Mouse (Mus musculus) intestine, embryonic 14.5 days (tissue): ENCODE results near the gene Sfxn2. TPM values are rescaled to one million over a fixed set of nuclear protein-coding genes. Genes with fewer than 3 reads are reported as not detected.

Experiments
- ATAC-seq: fragments of 200-750 bp; cut with Nextera tagmentation; replicated peaks from 2 replicates; pipeline ENCODE4 v1.8.0; 2017; ENCODE audit warnings: low read depth, moderate number of reproducible peaks, moderate TSS enrichment, moderate library complexity; ENCODE audit not compliant: low FRiP score, low TSS enrichment
- DNase-seq: peaks from one replicate; pipeline ENCODE4 v3.0.0-alpha.2; 2018; ENCODE audit warnings: low spot score
- H3K27ac ChIP-seq: fragments of 300-500 bp; sonication (generic); 2 replicates; pipeline ENCODE4 v1.5.1; 2014; ENCODE audit warnings: low read depth, mild to moderate bottlenecking, control low read depth
- H3K27me3 ChIP-seq: fragments of 300-500 bp; sonication (generic); replicated peaks from 2 replicates; pipeline ENCODE4 v1.6.1; 2014; ENCODE audit warnings: low read length, control low read depth; ENCODE audit not compliant: control insufficient read depth, insufficient read depth
- H3K36me3 ChIP-seq: fragments of 300-500 bp; sonication (generic); 2 replicates; pipeline ENCODE4 v1.6.1; 2014; ENCODE audit warnings: low read length, control low read depth; ENCODE audit not compliant: control insufficient read depth, insufficient read depth
- H3K4me1 ChIP-seq: fragments of 300-500 bp; sonication (generic); replicated peaks from 2 replicates; pipeline ENCODE4 v1.6.1; 2014; ENCODE audit warnings: low read length, control low read depth, mixed read lengths; ENCODE audit not compliant: control insufficient read depth, insufficient read depth
- H3K4me2 ChIP-seq: fragments of 300-500 bp; sonication (generic); 2 replicates; pipeline ENCODE4 v1.6.1; 2014; ENCODE audit warnings: low read length
- H3K4me3 ChIP-seq: fragments of 300-500 bp; sonication (generic); 2 replicates; pipeline ENCODE4 v1.5.1; 2014; ENCODE audit warnings: low read depth, low read length, control low read depth, mixed read lengths
- H3K9ac ChIP-seq: fragments of 300-500 bp; sonication (generic); 2 replicates; pipeline ENCODE4 v1.6.1; 2014; ENCODE audit warnings: mild to moderate bottlenecking, low read length
- H3K9me3 ChIP-seq: fragments of 300-500 bp; sonication (generic); 2 replicates; pipeline ENCODE4 v1.6.1; 2016; ENCODE audit warnings: low read length, control low read depth; ENCODE audit not compliant: control insufficient read depth
- WGBS: fragments of 180-500 bp; shearing (Covaris S2); extraction: QIAGEN DNeasy Blood & Tissue Kit; methylation state at CpG from one replicate; pipeline ENCODE4 v1.1.7; 2014; 5-methylcytosine and 5-hydroxymethylcytosine counted together
- polyA plus RNA-seq: library from polyadenylated mRNA; unstranded; fragments of >200 nt; fragmentation: Nextera tagmentation; extraction: Ambion mirVana; gene quantifications from 2 replicates; pipeline ENCODE4 v1.2.1, GENCODE M21; 2014

Sfxn2 gene
- polyA plus RNA-seq, result 18.2 and 19.2 TPM in 2 replicates

DNA sequence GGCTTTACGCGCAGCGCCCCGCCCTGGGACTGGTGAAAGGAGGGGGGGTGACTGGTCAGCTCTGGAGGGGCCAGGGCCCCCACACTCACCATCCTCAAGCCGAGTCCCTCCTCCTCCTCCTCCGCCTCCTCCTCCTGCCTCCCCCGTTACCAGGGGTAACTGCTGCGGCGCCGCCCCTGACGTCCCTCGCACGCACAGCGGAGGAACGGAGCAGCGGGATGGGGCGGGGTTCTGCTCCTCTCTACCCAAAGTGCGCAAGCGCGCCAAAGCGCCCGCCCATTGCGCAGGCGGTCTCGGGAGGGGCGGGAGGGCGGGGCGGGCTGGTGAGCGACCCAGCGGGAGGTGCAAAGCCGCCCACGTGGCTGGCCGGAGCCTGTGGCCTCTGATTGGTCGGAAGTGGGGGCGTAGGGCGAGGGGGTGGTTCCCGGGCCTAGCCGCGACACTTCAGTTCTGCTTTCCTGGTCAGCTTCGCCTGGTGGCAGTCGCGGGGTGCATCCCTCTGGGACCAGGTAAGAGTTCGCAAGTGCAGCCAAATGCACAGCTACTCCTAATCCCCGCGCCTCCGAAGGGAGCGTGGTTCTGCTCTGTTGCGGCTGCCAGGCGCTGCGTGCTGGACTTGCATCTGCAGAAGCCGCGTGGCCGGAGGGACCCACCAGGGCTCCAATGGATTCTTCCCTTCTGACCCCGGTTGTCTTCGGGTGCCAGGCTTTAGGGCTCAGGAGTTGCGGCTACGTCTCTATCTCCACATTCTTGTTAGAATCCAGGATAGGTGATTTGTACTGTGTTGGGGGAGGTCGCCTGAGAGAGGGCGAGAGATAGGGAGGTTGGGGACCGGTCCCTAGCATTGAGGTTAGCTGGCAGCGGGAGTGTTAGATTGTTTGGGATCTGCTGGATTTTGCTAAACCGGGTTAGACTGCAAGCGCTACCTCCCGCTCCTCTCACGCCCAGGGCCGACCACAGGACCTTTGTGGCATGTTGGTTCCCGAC lies at the start of gene Sfxn2, which contains the start of gene Arl3:
Sfxn2 (plus strand) TSS at position 415 of the 987 bp plus-strand sequence.
Arl3 (minus strand) TSS at position 248 of the 987 bp plus-strand sequence.
- no peaks in the 10 kb centered on the region for H3K36me3 ChIP-seq
- H3K4me1 ChIP-seq, result peaks cover 19% of the 10 kb centered on the region
- ATAC-seq, result peak; percentile 95

DNA sequence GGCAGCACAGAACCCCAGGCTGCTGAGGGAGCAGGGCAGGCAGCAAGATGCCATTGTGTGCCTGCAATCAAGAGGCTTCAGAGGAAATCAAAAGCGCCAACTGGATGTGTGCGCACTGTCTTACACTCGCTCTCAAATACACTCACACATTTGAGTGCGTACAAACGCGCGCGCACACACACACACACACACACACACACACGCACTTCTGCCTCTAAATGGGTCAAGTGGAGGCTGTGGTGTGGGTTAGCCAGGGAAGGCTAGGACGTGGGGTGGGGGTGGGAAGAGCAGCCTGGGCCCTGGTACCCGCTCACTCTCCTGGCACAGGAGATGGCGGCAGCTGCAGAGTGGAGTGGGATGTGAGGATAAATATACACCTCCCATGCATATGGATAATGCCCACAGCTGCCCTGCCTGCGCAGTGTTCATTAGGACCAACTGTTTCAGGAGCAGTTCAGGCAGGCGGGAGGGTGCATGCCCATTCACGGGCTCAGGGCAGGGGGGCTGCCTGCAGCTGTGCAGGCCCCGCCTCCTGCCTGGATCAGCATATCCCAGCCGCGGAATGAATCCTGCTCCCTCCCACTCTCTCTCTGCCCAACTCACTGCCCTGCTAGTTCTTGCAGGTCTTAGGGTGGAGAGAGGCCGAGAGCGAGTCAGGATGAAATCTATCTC lies 49.5 kb upstream of the Sfxn2 start:
- DNase-seq (no peak), ATAC-seq (peak; percentile 71)
- Histone ChIP-seq H3K4me2 (peak overlapping the region; percentile 44), H3K27ac (peak overlapping the region; percentile 17), H3K4me3 (peak overlapping the region; percentile 10; the same call in 1 of the 2 replicates), H3K4me1 (peaks cover 51% of the 10 kb centered on the region), H3K9me3 (no peaks in the 10 kb centered on the region), H3K36me3 (no peaks in the 10 kb centered on the region), H3K9ac (peak overlapping the region; percentile 10; the same call in 1 of the 2 replicates), H3K27me3 (no peaks in the 10 kb centered on the region)
- 6% methylated on average over 20 of the region's 20 CpGs for WGBS

More for the DNA sequence above, at the start of gene Sfxn2, which contains the start of gene Arl3:
- under 1% methylated on average over 67 of the region's 67 CpGs for WGBS
- Histone ChIP-seq H3K9me3 (no peaks in the 10 kb centered on the region), H3K27ac (peak within 1 kb of the TSS; percentile 47), H3K4me2 (peak within 1 kb of the TSS; percentile 67), H3K27me3 (no peaks in the 10 kb centered on the region), H3K4me3 (peak within 1 kb of the TSS; percentile 72), H3K9ac (peak within 1 kb of the TSS; percentile 62)
- DNase-seq, result peak; percentile 95

DNA sequence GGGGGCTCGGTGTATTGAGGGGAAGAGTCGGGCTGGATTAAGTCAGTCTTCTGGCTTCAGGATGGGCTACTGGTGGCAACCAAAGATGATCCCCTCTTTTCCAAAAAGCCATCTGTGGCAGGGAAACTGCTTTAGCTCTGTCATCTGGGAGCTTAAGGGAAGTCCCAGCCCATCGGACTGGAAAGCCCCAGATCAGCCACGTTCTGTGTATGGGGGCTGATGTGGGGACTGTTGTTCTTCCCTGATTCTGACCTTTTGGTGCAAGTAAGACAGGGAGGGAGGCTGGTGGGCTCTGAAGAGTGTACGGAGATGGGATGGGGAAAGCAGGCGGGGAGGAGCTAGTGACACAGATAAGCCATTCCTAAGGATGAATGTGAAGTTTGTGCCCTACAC lies 49.0 kb upstream of the Sfxn2 start:
- DNase-seq (peak; percentile 50), ATAC-seq (no peak)
- Histone ChIP-seq H3K4me1 (peaks cover 51% of the 10 kb centered on the region), H3K9me3 (no peaks in the 10 kb centered on the region), H3K9ac (peak overlapping the region; percentile 10; the same call in 1 of the 2 replicates), H3K27me3 (no peaks in the 10 kb centered on the region), H3K36me3 (no peaks in the 10 kb centered on the region), H3K4me3 (peak overlapping the region; percentile 10; the same call in 1 of the 2 replicates), H3K4me2 (peak overlapping the region; percentile 44), H3K27ac (peak overlapping the region; percentile 17)
- 17% methylated on average over 6 of the region's 6 CpGs for whole genome bisulfite sequencing

DNA sequence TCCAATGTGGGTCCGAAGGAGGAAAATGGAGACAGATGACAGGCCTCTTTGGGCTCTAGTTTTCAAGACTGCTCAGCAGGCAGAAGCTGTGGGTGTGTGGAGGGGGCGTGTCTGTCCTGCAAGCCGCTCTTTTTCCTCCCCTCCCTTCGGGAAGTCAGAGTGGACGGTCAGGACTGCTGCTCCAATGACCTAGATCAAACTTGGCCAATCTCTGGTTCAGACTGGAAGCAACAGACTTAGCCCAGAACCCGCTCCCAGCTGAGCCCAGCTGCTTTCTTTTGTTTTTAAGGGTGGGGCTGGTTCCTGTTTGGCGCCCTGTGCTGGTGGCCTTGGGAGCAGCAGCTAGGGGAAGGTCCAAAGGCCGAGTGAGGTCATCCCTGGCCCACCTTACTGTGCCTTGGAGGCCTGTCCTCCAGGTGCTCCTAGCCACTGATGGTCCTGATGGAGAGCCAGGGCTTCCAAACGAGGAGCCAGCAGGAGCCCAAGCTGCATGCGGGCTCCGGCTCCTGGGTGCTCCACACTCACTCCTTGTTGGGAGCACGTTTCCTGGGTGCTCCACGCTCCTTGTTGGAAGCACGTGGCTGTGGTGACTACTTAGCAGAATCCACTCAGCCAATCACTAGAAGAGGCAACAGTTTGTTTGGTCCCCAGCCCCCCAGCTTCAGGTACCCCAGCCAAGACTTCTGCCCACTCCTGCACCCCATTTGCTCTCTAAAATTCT lies 48.4 kb upstream of the Sfxn2 start:
- peaks cover 55% of the 10 kb centered on the region for H3K4me1 ChIP-seq
- no peaks in the 10 kb centered on the region for H3K9me3 ChIP-seq
- peak overlapping the region; percentile 17 for H3K27ac ChIP-seq
- no peaks in the 10 kb centered on the region for H3K36me3 ChIP-seq
- no peak overlapping the region for H3K9ac ChIP-seq
- no peaks in the 10 kb centered on the region for H3K27me3 ChIP-seq
- H3K4me3 ChIP-seq, result no peak overlapping the region
- 34% methylated on average over 14 of the region's 14 CpGs for WGBS
- DNase-seq (peak; percentile 71), ATAC-seq (0 out of 2 replicates have a peak, but pooled peaks have one; percentile 12)
- H3K4me2 ChIP-seq, result peak overlapping the region; percentile 44

DNA sequence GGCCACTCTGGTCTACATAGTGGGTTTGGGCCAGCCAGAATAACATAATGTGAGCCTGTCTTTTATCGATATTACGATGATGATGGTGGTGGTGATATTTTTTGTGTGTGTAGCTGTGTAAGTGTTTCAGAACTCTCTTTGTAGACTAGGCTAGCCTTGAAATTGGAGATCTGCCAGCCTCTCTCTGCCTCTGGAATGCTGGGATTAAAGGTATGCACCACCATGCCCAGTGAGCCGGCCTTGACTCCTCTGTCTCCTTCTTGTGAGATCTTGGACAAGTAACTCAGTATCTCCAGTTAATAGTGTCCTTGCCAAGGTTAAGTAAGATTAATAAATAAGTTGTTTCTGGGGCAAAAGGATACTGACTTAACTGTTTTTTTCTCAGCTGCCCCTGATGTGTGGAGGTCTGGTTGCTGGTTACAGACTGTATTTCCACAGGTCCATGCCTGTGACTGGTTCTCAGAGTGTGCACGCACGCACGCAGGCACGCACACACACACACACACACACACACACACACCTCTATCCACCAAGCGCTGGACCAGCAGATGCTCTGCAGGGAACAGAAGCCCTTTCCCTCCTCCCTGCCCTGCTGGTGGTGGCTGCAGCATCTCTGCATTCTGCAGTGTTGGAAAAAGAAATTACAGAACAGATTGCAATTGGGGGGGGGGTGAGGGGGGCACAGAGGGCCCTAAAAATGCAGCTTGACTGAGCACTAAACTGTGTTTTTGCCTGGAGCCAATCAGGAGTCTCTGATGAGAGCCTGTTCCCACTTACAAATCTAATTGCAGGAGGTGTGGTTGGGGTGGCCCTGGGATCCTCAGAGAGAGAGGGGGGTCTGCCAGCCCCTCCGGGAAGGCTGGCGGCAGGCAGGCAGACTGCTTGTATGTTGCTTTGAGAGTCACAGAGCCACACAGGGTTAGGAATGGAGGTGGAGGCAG lies 47.2 kb upstream of the Sfxn2 start:
- Histone ChIP-seq H3K9ac (no peak overlapping the region), H3K4me3 (no peak overlapping the region), H3K27me3 (no peaks in the 10 kb centered on the region), H3K36me3 (no peaks in the 10 kb centered on the region), H3K27ac (no peak overlapping the region), H3K4me1 (peaks cover 67% of the 10 kb centered on the region), H3K9me3 (no peaks in the 10 kb centered on the region), H3K4me2 (no peak overlapping the region)
- DNase-seq (no peak), ATAC-seq (no peak)
- WGBS, result 60% methylated on average over 10 of the region's 10 CpGs

DNA sequence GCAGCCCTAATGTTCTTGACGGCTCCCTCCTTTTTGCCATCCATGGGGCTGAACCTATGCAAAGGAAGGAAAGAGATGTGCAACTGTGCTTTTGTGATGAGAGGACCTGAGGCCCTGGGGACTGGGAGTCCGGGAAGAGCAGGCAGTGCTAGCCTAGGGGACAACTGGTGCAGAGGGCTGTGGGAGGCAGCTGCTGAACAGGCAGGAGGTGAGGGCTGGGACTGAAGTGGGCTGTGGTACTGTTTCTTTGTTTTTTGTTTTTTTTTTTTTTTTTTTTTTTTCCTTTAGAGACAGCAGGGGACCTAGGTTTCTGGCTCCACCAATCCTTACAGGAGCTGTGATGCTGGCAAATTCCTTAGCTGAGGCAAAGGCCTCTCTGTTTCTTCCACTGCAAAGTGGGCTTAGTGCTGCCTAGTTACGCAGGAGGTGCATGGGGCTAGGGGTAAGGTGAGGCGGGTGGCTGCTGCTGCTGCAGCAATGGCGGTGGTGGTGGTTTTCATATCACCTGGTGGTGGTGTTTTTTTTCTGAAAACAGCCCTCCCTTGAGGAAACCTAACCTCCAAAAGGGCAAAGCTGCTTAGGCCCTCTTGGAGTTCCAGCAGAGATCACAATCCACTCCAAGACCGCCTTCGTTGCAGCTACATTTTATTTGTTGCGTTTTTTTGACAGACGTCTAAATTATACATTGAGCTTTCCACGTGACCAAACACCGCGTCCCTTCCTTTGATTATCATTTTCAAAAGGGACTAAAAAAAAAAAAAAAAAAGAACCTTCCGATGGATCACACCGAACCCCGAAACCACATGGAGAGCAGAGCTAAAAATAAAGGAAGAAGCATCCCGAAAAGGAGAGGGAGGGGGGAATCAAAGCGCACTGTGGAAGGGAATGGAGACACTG lies 45.3 kb upstream of the Sfxn2 start:
- ATAC-seq (no peak), DNase-seq (no peak)
- no peak overlapping the region for H3K27ac ChIP-seq
- peak overlapping the region; percentile 46 for H3K4me2 ChIP-seq
- H3K9me3 ChIP-seq, result no peaks in the 10 kb centered on the region
- 41% methylated on average over 17 of the region's 17 CpGs for WGBS
- H3K9ac ChIP-seq, result 0 out of 2 replicates have a peak overlapping the region, but pooled peaks have one; percentile 22
- H3K36me3 ChIP-seq, result no peaks in the 10 kb centered on the region
- no peaks in the 10 kb centered on the region for H3K27me3 ChIP-seq
- H3K4me3 ChIP-seq, result 0 out of 2 replicates have a peak overlapping the region, but pooled peaks have one; percentile 8
- peaks cover 73% of the 10 kb centered on the region for H3K4me1 ChIP-seq
